21 mouse cellular contexts compared by ENCODE assay signal in genomic region chr13:110401443-110401842, GRCm38 (mm10). TPM values are rescaled to one million over a fixed set of nuclear protein-coding genes. Genes with fewer than 3 reads are reported as not detected.
"Had no signal": no experiment of that assay in that cellular context is flagged by ENCODE, and none has a peak within 500 bp of the region (broad histone marks: within the 10 kb centered on the region; RNA-seq: fewer than 3 reads in every experiment).

No protein-coding gene starts in this region.

- H3K27me3 ChIP-seq: kidney, embryonic 15.5 days; limb, embryonic 12.5 days; limb, embryonic 15.5 days; lung, embryonic 15.5 days; midbrain, embryonic 13.5 days had no signal

- H3K4me2 ChIP-seq: kidney, embryonic 15.5 days; limb, embryonic 12.5 days; limb, embryonic 15.5 days; liver, embryonic 11.5 days; lung, embryonic 15.5 days; midbrain, embryonic 13.5 days had no signal

- H3K9ac ChIP-seq: kidney, embryonic 15.5 days; limb, embryonic 12.5 days; limb, embryonic 15.5 days; liver, embryonic 14.5 days; liver, postnatal 0 days; lung, embryonic 15.5 days; midbrain, embryonic 13.5 days had no signal

- H3K4me3 ChIP-seq: kidney, embryonic 15.5 days; limb, embryonic 12.5 days; limb, embryonic 15.5 days; lung, embryonic 15.5 days; midbrain, embryonic 13.5 days had no signal

- H3K4me1 ChIP-seq: limb, embryonic 15.5 days had no signal

- H3K27ac ChIP-seq: kidney, embryonic 15.5 days; limb, embryonic 12.5 days; limb, embryonic 15.5 days; liver, embryonic 14.5 days; lung, embryonic 15.5 days; midbrain, embryonic 13.5 days had no signal

- DNase-seq: kidney, adult 11 months; kidney, adult 8-10 months; kidney, postnatal 10 days; kidney, postnatal 36 days; layer of hippocampus, adult 9-11 months; left cerebral cortex, postnatal 4 days; liver, postnatal 0 days; lung, postnatal 10 days; lung, postnatal 4 days; thymus, postnatal 25 days had no signal

- H3K9me3 ChIP-seq: kidney, embryonic 15.5 days; limb, embryonic 15.5 days; lung, embryonic 15.5 days had no signal

- ATAC-seq: liver, postnatal 0 days; midbrain, embryonic 13.5 days; midbrain, embryonic 16.5 days had no signal

RNA-seq across cellular contexts. Expression of gene Gapt, which starts 44.4 kb away (rescaled TPM):
- total RNA-seq: layer of hippocampus, postnatal 25 days; left cerebral cortex, postnatal 14 days; left cerebral cortex, postnatal 4 days had no signal
- polyA plus RNA-seq: midbrain, embryonic 16.5 days; neural tube, embryonic 14.5 days had no signal
